Mouse (Mus musculus) testis, adult 10 weeks (tissue): ENCODE data around the gene Zfp523. TPM values are rescaled to one million over a fixed set of nuclear protein-coding genes. Genes with fewer than 3 reads are reported as not detected.

Experiments used
- polyA plus RNA-seq: library from polyadenylated mRNA; stranded (reverse); fragments of 350-450 nt; fragmentation: Illumina TruSeq; extraction: RNeasy Lipid Tissue Mini Kit (QIAGEN cat#74804); gene quantifications from one replicate; pipeline ENCODE4 v1.2.3, GENCODE M21; 2014; ENCODE audit warnings: low read depth, low replicate concordance

Zfp523 gene
- 2.1 TPM for polyA plus RNA-seq

GRCm38 (mm10) chr17:28176775-28177539 lies at the start of gene Zfp523:
Gene Zfp523, plus strand, starts transcription at chr17:28177129.

GRCm38 (mm10) chr17:28141771-28142699 lies 34.9 kb upstream of the Zfp523 start, which contains the start of gene Scube3:
Gene Scube3, plus strand, starts transcription at chr17:28142141.

GRCm38 (mm10) chr17:28207591-28208313 lies 30.8 kb downstream of the Zfp523 start, which contains the start of gene Def6:
Gene Def6, plus strand, starts transcription at chr17:28207778.

GRCm38 (mm10) chr17:28232475-28233060 lies 55.6 kb downstream of the Zfp523 start, which contains the start of gene Ppard:
Gene Ppard, plus strand, starts transcription at chr17:28232700.

Other genes starting within 250 kb of the Zfp523 start
- 46.3 TPM for gene Tcp11, start 96.5 kb upstream of the Zfp523 start, polyA plus RNA-seq
- 0.21 TPM for gene Scube3, start 35.0 kb upstream of the Zfp523 start, polyA plus RNA-seq
- gene Def6, start 30.6 kb downstream of the Zfp523 start, polyA plus RNA-seq: not detected
- 0.24 TPM for gene Ppard, start 55.6 kb downstream of the Zfp523 start, polyA plus RNA-seq
- not detected for gene Fance, start 136.4 kb downstream of the Zfp523 start, polyA plus RNA-seq
- 54.1 TPM for gene Rpl10a, start 151.3 kb downstream of the Zfp523 start, polyA plus RNA-seq
- 0.08 TPM for gene Tead3, start 173.7 kb downstream of the Zfp523 start, polyA plus RNA-seq
- gene Tulp1, start 188.1 kb downstream of the Zfp523 start, polyA plus RNA-seq: not detected